Mouse (Mus musculus) heart, adult 18-20 months (tissue): ENCODE data around the gene Mvb12b. TPM values are rescaled to one million over a fixed set of nuclear protein-coding genes. Genes with fewer than 3 reads are reported as not detected.

ENCODE experiments used
- DNase-seq, 2 experiments: peaks; one replicate each; pipeline ENCODE4 v3.0.0; 2021 to 2022; ENCODE audit warnings: mixed read lengths in 1 of 2
- total RNA-seq, 2 experiments: library from RNA; stranded (reverse); gene quantifications; 2 replicates each; pipeline ENCODE4 v1.2.3; 2021

Mvb12b gene
- total RNA-seq, 2 experiments from 2014 or later = 18.7 to 22.5 TPM

- DNase-seq = no peak
Observed at GRCm38 (mm10) chr2:33853011-33853976, 34.5 kb downstream of the Mvb12b start.

DNA sequence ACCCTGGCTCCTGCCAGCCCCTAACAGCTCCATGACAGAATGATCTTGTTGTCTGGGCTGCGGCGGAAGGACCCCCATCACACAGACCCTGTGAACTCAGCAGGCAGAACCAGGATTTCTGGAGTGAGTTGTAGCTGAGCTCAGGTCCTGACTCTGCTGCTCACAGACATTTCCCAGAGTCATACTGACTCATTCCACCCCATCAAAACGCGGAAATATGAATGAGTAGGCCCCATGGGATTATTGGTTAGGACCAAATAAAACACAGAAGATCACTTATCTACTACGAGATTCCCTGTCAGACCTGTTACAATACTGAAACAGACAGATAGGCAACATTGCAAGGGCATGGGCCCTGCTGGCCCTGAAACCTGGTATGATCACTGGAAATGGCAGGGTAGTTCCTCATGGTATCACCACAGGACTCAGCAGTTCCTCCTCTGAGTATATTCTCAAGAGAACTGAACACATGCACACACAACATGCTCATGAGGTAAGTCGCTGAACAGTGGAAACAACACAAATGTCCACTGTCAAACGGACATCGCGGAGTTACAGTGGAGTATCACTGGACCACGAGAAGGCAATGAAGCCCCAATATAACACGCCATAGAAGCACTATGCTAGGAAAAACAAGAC, 40.4 kb downstream of the Mvb12b start:
- no peak for DNase-seq

GRCm38 (mm10) chr2:33846635-33847034, 41.1 kb downstream of the Mvb12b start:
- DNase-seq = no peak

DNA sequence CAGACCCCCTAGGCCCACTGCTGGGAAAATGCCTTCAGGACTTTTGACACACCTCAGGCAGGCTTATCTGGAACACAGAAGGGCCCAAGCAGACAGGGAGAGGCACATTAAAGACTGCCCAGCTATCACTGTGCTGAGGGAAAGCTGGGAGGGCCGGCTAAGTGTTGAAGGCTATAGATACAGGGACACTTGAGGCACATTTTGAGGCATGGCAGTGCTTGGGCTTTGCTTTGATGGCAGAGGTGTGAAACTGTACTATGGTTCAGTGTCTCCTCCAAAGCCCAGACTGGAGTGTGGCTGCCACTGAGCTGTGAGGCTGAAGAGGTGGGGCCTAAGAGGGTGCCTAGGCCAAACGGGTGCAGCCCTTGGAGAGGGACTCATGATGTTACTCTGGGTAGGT, 44.1 kb downstream of the Mvb12b start:
- no peak for DNase-seq

GRCm38 (mm10) chr2:33842983-33843577, 44.7 kb downstream of the Mvb12b start:
- peak; percentile 31 to 56 for DNase-seq

DNA sequence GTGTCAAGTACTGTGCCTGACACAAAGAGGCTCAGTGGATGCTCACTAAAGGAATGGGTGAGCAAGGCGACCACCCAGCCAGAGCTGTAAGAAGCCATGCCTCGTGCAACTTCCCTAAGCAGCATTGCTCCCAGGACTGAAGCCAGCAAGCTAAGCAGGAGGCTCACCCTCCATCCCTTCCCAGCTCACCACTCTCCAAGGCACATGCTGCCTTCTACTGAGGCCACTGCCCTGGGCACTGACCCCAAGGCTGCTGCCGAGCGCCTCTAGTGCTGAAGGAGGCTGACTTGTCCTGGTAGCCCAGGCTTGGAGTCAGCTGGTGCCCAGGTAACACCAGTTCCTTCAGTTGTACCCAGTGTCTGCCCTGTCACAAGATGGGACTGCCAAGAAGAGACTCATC, 45.8 kb downstream of the Mvb12b start:
- DNase-seq = no peak

DNA sequence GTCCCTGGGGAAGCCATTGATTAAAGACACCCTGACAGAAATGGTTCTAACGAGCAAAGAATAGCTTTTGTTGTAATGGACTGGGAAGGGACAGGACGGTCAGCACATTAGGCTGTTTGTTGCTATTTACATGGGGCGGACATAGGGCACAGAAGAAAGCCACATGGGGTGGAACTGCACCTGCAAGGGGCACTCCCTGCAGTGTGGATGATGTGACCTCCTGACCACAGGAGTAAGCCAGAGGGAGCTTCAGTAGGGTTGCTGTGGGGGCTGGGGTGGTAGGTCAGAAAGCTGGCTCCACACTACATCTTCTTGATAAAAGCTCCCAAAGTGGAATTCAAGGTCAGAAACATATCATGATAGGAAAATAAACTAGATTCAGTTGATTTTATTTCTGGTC, 47.3 kb downstream of the Mvb12b start:
- no peak for DNase-seq

- DNase-seq = no peak
Observed at GRCm38 (mm10) chr2:33839252-33839651, 48.5 kb downstream of the Mvb12b start.

- no peak for DNase-seq
Observed at GRCm38 (mm10) chr2:33837297-33837696, 50.4 kb downstream of the Mvb12b start.

DNA sequence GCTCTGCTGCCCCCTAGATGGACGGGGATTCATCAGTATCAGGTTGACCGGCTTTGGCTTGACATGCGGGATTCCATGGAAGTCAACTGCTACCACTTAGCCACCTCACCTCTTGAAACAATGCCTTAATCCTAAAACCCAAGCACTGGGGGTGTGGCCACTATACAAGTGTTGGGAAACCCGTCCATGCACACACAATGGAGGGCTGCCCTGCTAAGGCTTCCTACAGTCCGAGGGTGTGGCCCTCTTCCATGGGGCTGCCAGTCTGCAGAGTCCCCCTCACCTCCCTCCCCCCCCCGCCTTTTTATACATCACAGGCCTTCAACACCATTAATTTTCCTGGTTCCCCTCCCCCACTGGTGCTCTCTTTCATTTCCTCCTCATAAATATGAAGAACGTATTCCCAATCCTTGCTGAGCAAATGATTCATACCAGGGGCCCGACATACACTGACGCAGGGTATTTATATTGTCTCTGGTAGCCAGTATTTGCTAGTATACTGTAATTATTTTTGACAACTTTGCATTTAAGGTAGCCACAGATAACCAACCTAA, 51.0 kb downstream of the Mvb12b start:
- no peak for DNase-seq

DNA sequence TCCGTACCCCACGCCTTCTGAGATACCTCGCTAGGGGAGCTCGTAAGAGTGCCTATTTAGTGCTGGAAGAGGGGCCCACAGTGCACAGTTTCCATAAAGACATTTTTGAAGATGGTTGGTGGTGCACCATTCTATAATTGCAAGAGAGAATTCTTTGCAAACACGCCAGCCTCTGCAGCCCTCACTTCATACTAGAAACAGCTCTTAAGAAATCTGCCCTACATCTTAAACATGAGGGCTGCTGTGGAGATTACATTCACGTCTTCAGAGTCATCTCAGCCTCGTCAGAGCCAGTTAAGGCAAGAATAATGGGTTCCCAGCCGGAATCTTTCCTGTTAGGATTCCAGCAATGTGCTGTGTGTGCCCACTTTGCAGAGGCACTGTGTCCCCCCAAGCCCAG, 52.7 kb downstream of the Mvb12b start:
- no peak for DNase-seq

DNA sequence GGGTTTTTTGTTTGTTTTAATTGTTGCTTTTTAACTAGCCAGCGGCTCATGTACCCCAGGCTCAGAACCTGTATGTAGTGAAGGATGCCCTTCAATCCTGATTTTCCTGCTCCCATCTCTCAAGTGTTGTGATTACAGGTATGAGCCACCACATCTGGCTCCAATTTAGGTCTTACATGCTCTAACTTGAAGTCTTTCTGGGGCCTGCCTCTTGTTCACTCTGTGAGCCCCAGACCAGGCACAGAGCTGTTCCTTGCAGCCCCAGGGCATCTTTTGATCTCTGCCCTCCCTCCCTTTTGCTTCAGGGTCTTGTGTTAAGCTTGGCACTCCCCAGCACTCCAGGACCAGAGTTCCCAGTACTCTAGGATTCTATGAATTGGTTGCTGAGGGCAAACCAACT, 53.8 kb downstream of the Mvb12b start:
- no peak for DNase-seq

DNA sequence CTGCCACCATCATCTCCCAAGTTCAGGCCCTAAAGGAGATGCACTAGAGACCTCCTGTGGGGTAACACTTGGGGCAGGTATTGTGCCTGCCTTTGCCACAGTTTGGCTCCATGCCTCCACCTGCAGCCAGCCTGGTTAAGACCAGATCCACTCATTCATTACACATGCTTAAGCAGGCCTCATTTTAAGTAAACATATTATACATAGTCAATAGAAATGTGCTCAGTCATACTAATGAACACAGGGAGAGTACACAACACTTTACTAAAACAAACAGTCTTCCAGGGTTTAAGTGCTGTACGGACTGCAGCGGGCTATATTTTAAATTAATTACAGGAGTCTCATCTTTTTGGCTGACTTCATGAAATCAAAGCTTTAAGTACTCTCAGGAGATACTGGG, 57.9 kb downstream of the Mvb12b start:
- no peak for DNase-seq

DNA sequence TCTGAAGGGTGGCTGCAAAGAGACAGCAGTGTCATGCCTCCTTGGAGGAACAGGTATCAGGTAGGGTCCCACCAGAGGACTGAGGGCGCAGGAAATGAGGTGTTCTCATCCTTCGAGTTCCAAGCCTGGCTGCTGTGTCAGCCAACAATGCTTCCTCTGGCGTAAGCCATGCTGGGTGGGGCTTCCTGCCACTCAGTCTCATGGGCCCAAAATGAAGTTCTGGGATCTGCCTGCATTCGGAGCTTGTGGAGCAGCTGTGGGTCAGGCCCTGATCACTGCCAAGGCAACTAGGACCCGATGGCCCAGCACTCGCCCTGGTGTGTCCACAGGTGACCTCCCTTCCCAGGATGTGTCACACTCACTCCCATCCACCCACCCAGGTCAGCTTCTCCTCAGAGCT, 61.0 kb downstream of the Mvb12b start:
- DNase-seq = peak; percentile 30 to 64

- DNase-seq = no peak
Observed at GRCm38 (mm10) chr2:33824935-33825514, 62.7 kb downstream of the Mvb12b start.

- DNase-seq = peak; percentile 75 to 90
Observed at GRCm38 (mm10) chr2:33821677-33822607, 65.8 kb downstream of the Mvb12b start.

- DNase-seq = no peak
Observed at GRCm38 (mm10) chr2:33820450-33820849, 67.3 kb downstream of the Mvb12b start.

DNA sequence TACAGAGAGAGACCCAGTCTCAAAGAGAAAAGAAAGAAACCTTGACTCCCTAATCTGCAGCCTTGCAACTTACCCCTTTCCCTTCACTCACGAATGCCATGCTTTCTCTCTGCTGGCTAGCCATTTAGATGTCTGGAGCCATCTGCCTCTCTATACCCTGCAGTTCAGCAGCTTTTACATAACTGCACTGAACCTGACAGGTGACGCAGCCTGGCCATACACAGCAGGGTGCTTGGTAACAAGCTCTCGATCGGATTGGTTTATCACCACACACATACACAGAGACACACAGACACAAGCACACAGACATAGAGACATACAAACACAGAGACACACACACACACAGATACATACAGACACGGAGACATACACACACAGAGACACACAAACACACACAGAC, 67.7 kb downstream of the Mvb12b start:
- DNase-seq = no peak

GRCm38 (mm10) chr2:33818385-33818784, 69.4 kb downstream of the Mvb12b start:
- DNase-seq = no peak

DNA sequence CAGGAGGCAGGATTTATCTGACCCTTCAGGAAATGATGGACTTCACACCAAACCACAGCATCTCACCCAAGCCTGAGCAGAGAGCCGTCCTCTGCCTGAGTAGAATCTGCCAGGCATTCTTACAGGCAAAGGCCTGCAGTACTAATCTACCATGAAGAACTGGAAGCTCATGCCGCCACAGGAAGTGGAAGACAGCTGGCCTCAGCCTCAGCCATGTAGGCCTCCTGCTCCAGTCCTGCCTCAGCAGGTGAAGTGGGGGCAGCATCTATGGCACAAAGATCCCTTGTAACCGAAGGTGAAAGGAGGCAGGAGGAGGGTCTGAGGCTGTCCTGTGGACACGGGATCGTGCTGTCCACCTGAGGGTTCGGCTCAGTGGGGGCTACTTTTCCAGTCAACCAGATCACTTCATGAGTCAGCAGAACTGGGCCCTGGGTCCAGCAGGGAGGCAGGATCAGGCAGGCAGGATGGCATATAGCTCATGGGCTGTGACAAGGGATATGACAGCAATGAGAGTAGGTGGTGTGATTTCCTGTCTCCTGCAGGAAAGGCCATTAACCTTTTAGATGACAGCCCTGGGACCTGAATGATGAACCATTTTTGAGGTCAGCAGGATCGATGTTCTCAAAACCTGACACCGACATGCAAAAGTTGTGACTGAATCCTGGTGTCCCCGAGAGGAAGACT, 69.9 kb downstream of the Mvb12b start:
- DNase-seq = no peak

GRCm38 (mm10) chr2:33817080-33817479, 70.7 kb downstream of the Mvb12b start:
- DNase-seq = no peak
